Mouse (Mus musculus) bone marrow, adult 2 months (tissue): ENCODE results near the gene Ptov1.

ENCODE experiments used
- CTCF ChIP-seq: fragments of 200-500 bp; IDR thresholded peaks from 2 replicates; pipeline ENCODE4 v1.5.1; 2011; ENCODE audit warnings: low read length, control low read depth; ENCODE audit not compliant: control insufficient read depth, insufficient read depth
- POLR2A ChIP-seq: fragments of 200-500 bp; IDR thresholded peaks from 2 replicates; pipeline ENCODE4 v1.6.1; 2011; ENCODE audit warnings: low read depth, mild to moderate bottlenecking, control low read depth, low read length, borderline replicate concordance; ENCODE audit not compliant: control insufficient read depth

GRCm38 (mm10) chr7:44816470-44817021, 53.0 kb downstream of the Ptov1 start, which contains the start of gene Atf5:
- TF ChIP-seq CTCF (no peak), POLR2A (no peak)
